Mouse (Mus musculus) bone marrow, adult 2 months (tissue): ENCODE measurements around the gene Lrmda. TPM values are rescaled to one million over a fixed set of nuclear protein-coding genes. Genes with fewer than 3 reads are reported as not detected.

Experiments used
- H3K27ac ChIP-seq: fragments of 200-500 bp; 2 replicates; pipeline ENCODE4 v1.5.1; 2012; ENCODE audit warnings: low read depth, mild to moderate bottlenecking, control low read depth, inconsistent platforms, low read length; ENCODE audit not compliant: control insufficient read depth, poor library complexity, insufficient read depth
- H3K4me1 ChIP-seq: fragments of 200-500 bp; 2 replicates; pipeline ENCODE4 v1.6.1; 2011; ENCODE audit warnings: low read length; ENCODE audit not compliant: control insufficient read depth, insufficient read depth
- H3K4me3 ChIP-seq: fragments of 200-500 bp; replicated peaks from 2 replicates; pipeline ENCODE3; 2011; ENCODE audit warnings: mild to moderate bottlenecking, low read depth, low read length, control low read depth; ENCODE audit not compliant: control insufficient read depth
- CTCF ChIP-seq: fragments of 200-500 bp; IDR thresholded peaks from 2 replicates; pipeline ENCODE4 v1.5.1; 2011; ENCODE audit warnings: low read length, control low read depth; ENCODE audit not compliant: control insufficient read depth, insufficient read depth
- POLR2A ChIP-seq: fragments of 200-500 bp; IDR thresholded peaks from 2 replicates; pipeline ENCODE4 v1.6.1; 2011; ENCODE audit warnings: low read depth, mild to moderate bottlenecking, control low read depth, low read length, borderline replicate concordance; ENCODE audit not compliant: control insufficient read depth
- WGBS: fragments of 180-500 bp; shearing (Covaris S2); methylation state at CpG from one replicate; pipeline ENCODE4 v1.1.7; 2018; 5-methylcytosine and 5-hydroxymethylcytosine counted together
- polyA plus RNA-seq: library from polyadenylated mRNA; stranded (reverse); fragments of >200 nt; gene quantifications from 2 replicates; pipeline ENCODE4 v1.2.4, GENCODE M21; 2011; ENCODE audit warnings: low replicate concordance; ENCODE audit not compliant: missing spikeins, insufficient read depth, insufficient read length

Gene Lrmda
- polyA plus RNA-seq, 1 experiment: 3.8 TPM

DNA sequence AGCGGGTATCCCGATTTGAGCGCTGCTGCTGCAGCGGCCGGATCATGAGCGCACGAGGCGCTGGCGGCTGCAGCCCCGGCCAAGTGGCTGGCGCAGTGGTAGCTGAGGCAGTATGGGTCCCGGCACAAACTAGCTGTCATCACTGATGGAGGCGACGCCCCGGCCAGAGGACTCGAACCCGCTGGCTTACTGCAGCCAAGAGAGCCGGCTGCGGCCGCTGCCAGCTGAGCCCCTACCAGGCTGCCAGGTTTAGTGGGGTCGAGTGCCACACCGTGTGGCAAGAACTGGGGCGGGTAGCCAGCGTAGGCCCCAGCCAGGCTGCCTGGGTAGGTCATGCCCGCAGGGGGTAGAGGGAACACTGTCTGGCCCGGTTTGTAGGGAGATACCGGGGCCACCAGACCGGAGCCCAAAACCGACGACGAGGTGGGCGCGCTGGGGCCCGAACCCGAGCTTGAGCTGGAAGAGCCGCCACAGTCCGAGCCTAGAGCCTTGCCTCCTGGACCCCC is 34.0 kb upstream of the Lrmda start:
- no peak overlapping the region for H3K4me3 ChIP-seq

GRCm38 (mm10) chr14:21985981-21986732 is 33.4 kb upstream of the Lrmda start:
- Histone ChIP-seq H3K4me1 (no peaks in the 10 kb centered on the region), H3K27ac (no peak overlapping the region), H3K4me3 (peak overlapping the region; percentile 49)
- no peak for TF ChIP-seq POLR2A
- TF ChIP-seq CTCF: peak; percentile 48
- WGBS: 1% methylated on average over 62 of the region's 62 CpGs

More for the DNA sequence above, 34.0 kb upstream of the Lrmda start:
- TF ChIP-seq CTCF (no peak), POLR2A (no peak)
- 9% methylated on average over 37 of the region's 37 CpGs for WGBS
- H3K27ac ChIP-seq: no peak overlapping the region; the same call in 1 of the 2 replicates
- H3K4me1 ChIP-seq: no peaks in the 10 kb centered on the region

- peak overlapping the region; percentile 38 for H3K4me3 ChIP-seq
- TF ChIP-seq CTCF: no peak
- no peak for TF ChIP-seq POLR2A
- under 1% methylated on average over 61 of the region's 61 CpGs for WGBS
- no peaks in the 10 kb centered on the region for H3K4me1 ChIP-seq
- peak overlapping the region; percentile 12; the same call in 1 of the 2 replicates for H3K27ac ChIP-seq
Observed at GRCm38 (mm10) chr14:21986733-21987659, 32.5 kb upstream of the Lrmda start.

DNA sequence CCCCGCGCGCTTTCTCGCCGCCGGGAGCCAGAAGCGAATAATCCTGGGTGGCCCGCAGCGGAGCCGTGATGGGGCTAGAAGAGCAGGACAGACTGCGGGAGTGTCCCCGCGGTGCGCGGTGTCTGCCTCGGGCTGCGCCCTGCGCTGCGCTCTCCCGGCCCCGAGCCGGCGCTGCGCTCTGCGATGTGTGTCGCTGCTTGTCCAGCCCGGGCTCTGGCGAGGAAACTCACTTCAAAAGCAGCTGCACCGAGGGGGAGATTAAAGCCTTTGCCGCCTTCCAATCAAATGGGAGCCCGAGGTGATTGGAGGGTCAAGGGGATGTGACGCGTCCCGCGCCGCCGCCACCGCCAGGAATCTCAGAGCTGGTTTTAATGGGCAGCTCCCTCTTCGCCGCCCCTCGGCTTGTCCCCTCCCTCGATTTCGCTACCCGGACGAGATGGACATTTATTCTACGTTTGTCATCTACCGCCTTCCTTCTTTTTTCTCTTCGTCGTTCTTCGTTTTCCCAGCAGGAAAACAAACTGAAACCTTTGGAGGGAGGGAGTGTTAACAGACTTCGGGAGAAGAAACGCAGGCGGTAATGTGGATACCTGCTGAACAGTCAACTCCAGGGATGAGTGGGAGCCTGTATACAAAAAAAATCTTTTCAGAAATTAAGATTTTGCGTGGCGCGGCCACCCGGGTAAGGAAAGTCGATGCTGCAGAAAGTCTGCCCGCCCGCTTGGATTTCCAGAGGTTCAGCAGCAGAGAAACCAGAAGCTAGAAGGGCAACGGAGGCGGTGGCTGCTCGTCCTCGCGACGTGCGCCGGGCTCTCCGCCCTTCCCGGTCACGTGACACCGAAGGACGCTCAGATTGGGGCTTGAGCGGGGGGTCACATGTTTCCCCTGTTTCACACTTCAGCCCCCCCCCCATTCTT is 31.6 kb upstream of the Lrmda start:
- peak overlapping the region; percentile 40 for H3K4me3 ChIP-seq
- under 1% methylated on average over 74 of the region's 74 CpGs for WGBS
- TF ChIP-seq CTCF: no peak
- no peak for TF ChIP-seq POLR2A
- H3K4me1 ChIP-seq: no peaks in the 10 kb centered on the region
- H3K27ac ChIP-seq: peak overlapping the region; percentile 12; the same call in 1 of the 2 replicates

DNA sequence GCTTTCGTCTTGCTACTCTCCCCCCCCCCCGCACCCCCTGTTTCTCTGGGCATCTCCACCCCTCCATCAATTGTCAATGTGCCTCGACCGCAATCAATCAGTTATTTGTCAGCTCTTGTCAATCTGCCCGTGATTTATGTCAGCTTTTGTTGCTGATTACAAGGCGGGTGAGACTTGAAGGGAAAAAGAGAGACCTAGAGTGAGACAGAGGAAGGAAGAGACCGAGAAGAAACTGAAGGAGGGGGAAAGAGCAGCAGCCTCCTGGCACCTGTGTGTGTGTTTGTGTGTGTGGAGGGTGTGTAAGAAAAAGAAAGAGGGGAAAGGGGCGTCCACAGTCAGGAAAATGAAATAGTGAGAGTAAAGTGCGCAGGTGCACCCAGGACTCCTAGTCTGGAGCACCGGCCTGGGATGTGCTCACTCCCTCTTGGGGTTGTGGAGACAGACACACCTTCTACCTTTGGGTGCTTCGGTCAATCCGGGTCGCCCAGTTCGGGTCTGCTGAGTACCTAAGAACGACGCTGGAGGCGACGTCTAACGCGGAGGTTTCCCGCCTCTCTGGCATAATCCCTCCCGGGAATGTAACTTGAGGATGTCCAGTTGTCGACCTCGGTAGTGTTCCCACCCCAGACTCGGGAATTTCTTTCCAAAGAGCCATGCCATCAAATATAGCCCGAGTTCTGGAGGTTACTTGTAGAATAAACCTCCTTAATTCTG is 30.8 kb upstream of the Lrmda start:
- WGBS: 2% methylated on average over 26 of the region's 26 CpGs
- H3K4me1 ChIP-seq: no peaks in the 10 kb centered on the region
- H3K27ac ChIP-seq: no peak overlapping the region
- TF ChIP-seq CTCF (no peak), POLR2A (no peak)
- H3K4me3 ChIP-seq: no peak overlapping the region

DNA sequence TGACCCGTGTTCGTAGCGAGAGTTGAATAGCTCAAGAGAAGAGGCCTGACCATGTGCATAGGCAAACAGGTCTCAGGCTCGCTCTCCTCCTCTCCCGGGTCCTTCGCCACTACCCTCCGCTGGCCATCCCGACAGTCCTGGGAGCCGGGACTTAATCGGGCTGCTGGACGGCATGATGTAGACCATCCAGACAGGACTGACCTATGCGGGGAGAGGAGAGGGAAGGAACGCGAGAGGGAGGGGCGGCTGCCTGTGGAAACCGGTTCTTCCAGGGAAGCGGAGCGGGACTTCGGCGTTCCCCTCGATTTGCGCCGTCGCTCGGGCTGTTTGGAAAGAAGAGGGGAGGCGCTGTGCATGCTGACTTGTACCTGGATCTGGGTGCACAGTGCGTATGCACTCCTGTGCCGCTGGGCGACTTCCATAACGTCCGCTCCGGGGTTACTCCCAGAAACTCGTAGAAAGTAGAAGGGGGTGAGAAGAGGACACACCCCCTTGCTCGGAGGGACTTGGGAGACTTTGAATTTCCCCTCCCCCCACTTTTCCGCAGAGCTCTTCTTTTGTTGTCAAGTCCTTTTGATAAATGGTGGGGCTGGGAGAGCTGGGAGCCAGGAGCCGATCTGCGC is 30.1 kb upstream of the Lrmda start, which contains the start of gene Zfp503:
Gene Zfp503, minus strand, starts transcription at position 311 of the 623 bp plus-strand sequence.
- Histone ChIP-seq H3K4me3 (no peak within 1 kb of the TSS), H3K4me1 (no peaks in the 10 kb centered on the region), H3K27ac (no peak within 1 kb of the TSS)
- WGBS: 3% methylated on average over 37 of the region's 37 CpGs
- TF ChIP-seq CTCF: no peak
- TF ChIP-seq POLR2A: no peak

- H3K4me3 ChIP-seq: no peak overlapping the region
- 54% methylated on average over 31 of the region's 31 CpGs for WGBS
- H3K27ac ChIP-seq: no peak overlapping the region
- H3K4me1 ChIP-seq: no peaks in the 10 kb centered on the region
- no peak for TF ChIP-seq CTCF
- TF ChIP-seq POLR2A: no peak
Observed at GRCm38 (mm10) chr14:21990321-21991021, 29.0 kb upstream of the Lrmda start.
